Mouse (Mus musculus) liver, embryonic 15.5 days (tissue): ENCODE data around the gene Emc1. TPM values are rescaled to one million over a fixed set of nuclear protein-coding genes. Genes with fewer than 3 reads are reported as not detected.

ENCODE experiments used
- microRNA-seq: library from miRNA; unstranded; fragments of <30 nt; microRNA quantifications from one replicate; pipeline ENCODE4, GENCODE M21; 2016
- polyA plus RNA-seq: library from polyadenylated mRNA; unstranded; fragments of >200 nt; fragmentation: Nextera tagmentation; extraction: Ambion mirVana; gene quantifications from 2 replicates; pipeline ENCODE4 v1.2.1, GENCODE M21; 2015

The Emc1 gene
- polyA plus RNA-seq, 1 experiment from 2014 or later, result 13.5 TPM

Small RNAs within 50 kb of the gene (microRNA-seq; reads per million reads assigned to microRNA genes)
- gene Gm24245 (6.6 reads per million, percentile 22 among the genes with 10 or more reads in this experiment), gene Gm25732 (1.8 reads per million)

Other genes starting within 250 kb of the Emc1 start
- 228 and 290 TPM in 2 replicates for gene Minos1, start 221.5 kb upstream of the Emc1 start, polyA plus RNA-seq
- 148 and 153 TPM in 2 replicates for gene Capzb, start 159.7 kb upstream of the Emc1 start, polyA plus RNA-seq
- 12.7 and 15.2 TPM in 2 replicates for gene Pqlc2, start 41.9 kb upstream of the Emc1 start, polyA plus RNA-seq
- 48.3 and 57.1 TPM in 2 replicates for gene Akr7a5, start 41.8 kb upstream of the Emc1 start, polyA plus RNA-seq
- gene Mrto4, start within 50 bp of the Emc1 start, polyA plus RNA-seq, result 78.7 and 83.7 TPM in 2 replicates
- 39.5 and 49.1 TPM in 2 replicates for gene Ubr4, start within 50 bp of the Emc1 start, polyA plus RNA-seq
- 0.69 and 1.1 TPM in 2 replicates for gene Iffo2, start 178.0 kb downstream of the Emc1 start, polyA plus RNA-seq